Comparison of ENCODE assay signal across 8 mouse cellular contexts in the genomic region with DNA sequence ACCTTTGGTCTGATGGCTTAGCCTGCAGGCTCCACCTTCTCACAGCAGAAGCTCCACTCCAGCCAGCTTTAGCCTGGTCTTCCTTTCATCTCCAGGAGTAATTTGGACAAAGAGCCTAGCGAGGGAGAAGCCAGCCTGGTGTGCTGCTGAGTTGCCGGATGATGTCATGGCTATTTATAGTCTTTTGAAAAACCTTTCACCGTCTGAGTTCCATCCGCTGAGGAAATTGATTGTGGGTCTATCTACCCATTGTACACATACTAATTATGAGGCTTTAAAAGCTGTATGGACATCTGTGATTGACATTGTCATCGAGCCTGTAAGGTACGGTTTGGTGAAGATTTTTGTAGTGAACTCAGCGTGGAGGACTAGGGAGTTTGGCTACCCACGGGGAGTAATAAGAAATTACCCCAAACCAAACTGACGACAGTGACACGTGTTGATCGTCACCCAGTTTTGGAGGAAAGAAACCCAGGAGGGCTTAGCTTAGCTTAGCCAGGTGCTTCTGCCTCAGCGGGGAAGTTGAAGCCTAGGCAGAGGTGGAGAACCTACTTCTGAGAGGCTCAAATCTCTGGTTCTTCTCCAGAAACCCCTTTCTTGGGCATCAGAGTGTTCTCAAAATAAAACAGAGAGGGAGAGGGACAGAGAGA. TPM values are rescaled to one million over a fixed set of nuclear protein-coding genes. Genes with fewer than 3 reads are reported as not detected.
DNase-seq lines count a peak whose midpoint lies in the region; ATAC-seq and TF ChIP-seq lines count a peak whose summit lies in the region.

No protein-coding gene starts in this region.

- H3K4me1 ChIP-seq in lung, embryonic 14.5 days (ENCODE audit: insufficient read depth) = no peaks in the 10 kb centered on the region
- peaks cover 2% of the 10 kb centered on the region; the same call in 1 of the 2 replicates for H3K4me1 ChIP-seq in lung, adult 2 months (ENCODE audit: control insufficient read depth, insufficient read depth, low read length)
- peaks cover 14% of the 10 kb centered on the region; the same call in 1 of the 2 replicates for H3K4me1 ChIP-seq in heart, postnatal 0 days (ENCODE audit: control insufficient read depth, insufficient read depth)
- H3K4me1 ChIP-seq in olfactory bulb, adult 2 months (ENCODE audit: control insufficient read depth, insufficient read depth, low read length) = peaks cover 16% of the 10 kb centered on the region
- H3K4me1 ChIP-seq in kidney, embryonic 16.5 days (ENCODE audit: insufficient read depth, low read length) = no peaks in the 10 kb centered on the region

- DNase-seq in lung, embryonic 14.5 days = peak; percentile 56
- DNase-seq in lung, adult 2 months = no peak
- peak; percentile 56 for DNase-seq in embryo, embryonic 10.5 days (ENCODE audit: low spot score)
- peak; percentile 83 for DNase-seq in heart, postnatal 0 days (ENCODE audit: low spot score)
- DNase-seq in kidney, adult 11 months = no peak
- DNase-seq in liver = no peak

- TF ChIP-seq EP300 in heart, postnatal 0 days (IDR thresholded peaks at IDR 0.05; ENCODE audit: low read depth) = no peak

- 64% methylated on average over 12 of the region's 12 CpGs for WGBS in lung, embryonic 14.5 days
- 55% methylated on average over 12 of the region's 12 CpGs for WGBS in lung, adult 2 months
- 30% methylated on average over 12 of the region's 12 CpGs for WGBS in heart, postnatal 0 days
- 30% methylated on average over 12 of the region's 12 CpGs for WGBS in olfactory bulb, adult 2 months
- WGBS in kidney, embryonic 16.5 days = 69% methylated on average over 12 of the region's 12 CpGs

- no peak overlapping the region for H3K9ac ChIP-seq in lung, embryonic 14.5 days
- no peak overlapping the region for H3K9ac ChIP-seq in heart, postnatal 0 days (replicated peaks; ENCODE audit: low read depth, low read length)
- no peak overlapping the region for H3K9ac ChIP-seq in kidney, embryonic 16.5 days (replicated peaks; ENCODE audit: low read length)

- TF ChIP-seq POLR2A in lung, adult 2 months (IDR thresholded peaks at IDR 0.05; ENCODE audit: borderline replicate concordance, extremely low read depth, low read depth, low read length) = no peak
- no peak for TF ChIP-seq POLR2A in olfactory bulb, adult 2 months (IDR thresholded peaks at IDR 0.05; ENCODE audit: insufficient read depth, low read depth, low read length)

- ATAC-seq in lung, embryonic 14.5 days (ENCODE audit: insufficient read depth) = peak; percentile 54; the same call in 1 of the 2 replicates
- ATAC-seq in heart, postnatal 0 days (ENCODE audit: insufficient read depth, low read depth) = peak; percentile 71
- no peak for ATAC-seq in kidney, embryonic 16.5 days (ENCODE audit: low FRiP score, low TSS enrichment)

- TF ChIP-seq CTCF in lung, embryonic 14.5 days (IDR thresholded peaks at IDR 0.05; ENCODE audit: low read depth) = no peak
- no peak for TF ChIP-seq CTCF in lung, adult 2 months (IDR thresholded peaks at IDR 0.05; ENCODE audit: insufficient read depth, low read length)
- no peak for TF ChIP-seq CTCF in heart, postnatal 0 days (IDR thresholded peaks at IDR 0.05; ENCODE audit: low read depth)
- TF ChIP-seq CTCF in olfactory bulb, adult 2 months (IDR thresholded peaks at IDR 0.05; ENCODE audit: insufficient read depth, low read depth, low read length) = no peak

- no peaks in the 10 kb centered on the region for H3K9me3 ChIP-seq in lung, embryonic 14.5 days (ENCODE audit: low read depth, low read length)
- no peaks in the 10 kb centered on the region for H3K9me3 ChIP-seq in heart, postnatal 0 days (replicated peaks; ENCODE audit: control insufficient read depth, low read length)
- H3K9me3 ChIP-seq in kidney, embryonic 16.5 days (ENCODE audit: low read length) = no peaks in the 10 kb centered on the region

- no peaks in the 10 kb centered on the region for H3K27me3 ChIP-seq in lung, embryonic 14.5 days (ENCODE audit: insufficient read depth, low read length)
- H3K27me3 ChIP-seq in heart, postnatal 0 days (ENCODE audit: control insufficient read depth, insufficient read depth, low read length) = no peaks in the 10 kb centered on the region
- no peaks in the 10 kb centered on the region for H3K27me3 ChIP-seq in kidney, embryonic 16.5 days (ENCODE audit: insufficient read depth, low read length)

- no peak overlapping the region for H3K4me3 ChIP-seq in lung, embryonic 14.5 days (ENCODE audit: low read depth, low read length)
- no peak overlapping the region for H3K4me3 ChIP-seq in lung, adult 2 months (replicated peaks; ENCODE audit: extremely low read depth, low read depth, low read length)
- H3K4me3 ChIP-seq in heart, postnatal 0 days (ENCODE audit: low read depth, low read length) = no peak overlapping the region
- H3K4me3 ChIP-seq in olfactory bulb, adult 2 months (ENCODE audit: insufficient read depth, low read depth, low read length) = no peak overlapping the region
- no peak overlapping the region for H3K4me3 ChIP-seq in kidney, embryonic 16.5 days (ENCODE audit: low read length)

- H3K27ac ChIP-seq in lung, embryonic 14.5 days (ENCODE audit: low read depth) = no peak overlapping the region
- peak overlapping the region; percentile 59; the same call in 1 of the 2 replicates for H3K27ac ChIP-seq in heart, postnatal 0 days (ENCODE audit: low read depth)
- peak overlapping the region; percentile 36 for H3K27ac ChIP-seq in olfactory bulb, adult 2 months (ENCODE audit: insufficient read depth, low read depth, low read length)
- H3K27ac ChIP-seq in kidney, embryonic 16.5 days (ENCODE audit: low read length) = no peak overlapping the region

- H3K4me2 ChIP-seq in lung, embryonic 14.5 days = no peak overlapping the region
- no peak overlapping the region for H3K4me2 ChIP-seq in heart, postnatal 0 days (ENCODE audit: low read depth, low read length)
- no peak overlapping the region for H3K4me2 ChIP-seq in kidney, embryonic 16.5 days (replicated peaks; ENCODE audit: low read depth, low read length)

- no peaks in the 10 kb centered on the region for H3K36me3 ChIP-seq in lung, embryonic 14.5 days (ENCODE audit: insufficient read depth)
- no peaks in the 10 kb centered on the region for H3K36me3 ChIP-seq in heart, postnatal 0 days (replicated peaks; ENCODE audit: control insufficient read depth, insufficient read depth, low read length)
- peaks cover 3% of the 10 kb centered on the region; the same call in 1 of the 2 replicates for H3K36me3 ChIP-seq in kidney, embryonic 16.5 days (ENCODE audit: insufficient read depth, low read length)

RNA-seq across cellular contexts. Expression of a gene that starts 28.8 kb away (rescaled TPM):
- polyA plus RNA-seq in lung, embryonic 14.5 days (2014; fragmentation: Nextera tagmentation; extraction: Ambion mirVana) = 12.0 and 12.7 TPM in 2 replicates
- 14.4 and 17.9 TPM in 2 replicates for polyA plus RNA-seq in lung, adult 2 months (2012; rRNA removed)
- total RNA-seq in heart, postnatal 0 days (2014; rRNA removed; ENCODE audit: low replicate concordance) = 23.3 and 24.1 TPM in 2 replicates
- polyA plus RNA-seq in heart, postnatal 0 days (2015; fragmentation: Nextera tagmentation; extraction: Ambion mirVana) = 14.1 and 16.4 TPM in 2 replicates
- not detected in 2 replicates for polyA plus RNA-seq in olfactory bulb, adult 2 months (2012; ENCODE audit: insufficient read depth, insufficient read length, low replicate concordance, missing spikeins)
- polyA plus RNA-seq in kidney, embryonic 16.5 days (2015; fragmentation: Nextera tagmentation; extraction: Ambion mirVana) = 13.0 and 14.5 TPM in 2 replicates

Comparison
In these comparisons a context has a peak if more than half of its experiments do, and no peak if none do; other contexts are left out.
1. DNase-seq: peak in lung, embryonic 14.5 days (single experiment), embryo, embryonic 10.5 days (single experiment) and heart, postnatal 0 days (single experiment); none in lung, adult 2 months (single experiment), kidney, adult 11 months (single experiment) and liver (single experiment).
2. H3K27ac ChIP-seq: peak in heart, postnatal 0 days (single experiment) and olfactory bulb, adult 2 months (single experiment); none in lung, embryonic 14.5 days (single experiment) and kidney, embryonic 16.5 days (single experiment).
3. RNA of a gene that starts 28.8 kb away (polyA plus RNA-seq): 14.4 to 17.9 TPM in lung, adult 2 months, 13.0 to 14.5 TPM in kidney, embryonic 16.5 days, 14.1 to 16.4 TPM in heart, postnatal 0 days and 12.0 to 12.7 TPM in lung, embryonic 14.5 days; not detected in olfactory bulb, adult 2 months; every median in the first group is over 10 times any median in the second.